Mouse (Mus musculus) cortical plate, adult 2 months (tissue): Measurements from ENCODE around the gene Acad8.

ENCODE experiments used
- CTCF ChIP-seq: fragments of 200-500 bp; IDR thresholded peaks from 2 replicates; pipeline ENCODE4 v1.5.1; 2011; ENCODE audit warnings: mild to moderate bottlenecking, control low read depth, low read length; ENCODE audit not compliant: insufficient read depth; ENCODE audit errors: extremely low read depth
- POLR2A ChIP-seq: fragments of 200-500 bp; IDR thresholded peaks from 2 replicates; pipeline ENCODE4 v1.6.1; 2011; ENCODE audit warnings: mild to moderate bottlenecking, low read length, control low read depth; ENCODE audit not compliant: insufficient read depth; ENCODE audit errors: extremely low read depth

DNA sequence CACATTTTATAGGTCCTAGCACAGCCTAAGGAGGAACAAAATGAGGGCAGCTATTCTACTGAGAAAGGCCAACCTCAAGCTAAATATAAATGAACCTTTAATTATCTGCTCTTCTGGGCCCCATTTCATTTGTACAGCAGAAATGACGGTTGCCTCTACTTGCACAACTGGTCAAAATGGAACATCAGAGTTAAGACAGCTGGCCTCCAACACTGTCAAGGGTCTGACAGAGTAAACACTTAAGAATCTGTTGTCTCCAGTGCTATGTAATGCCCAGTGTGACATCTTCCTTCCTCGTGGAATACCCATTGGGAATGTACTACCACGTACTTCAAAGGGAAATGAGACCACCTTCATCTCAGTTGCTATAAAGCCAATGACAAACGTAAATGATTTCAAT is 12.2 kb upstream of the Acad8 start:
- no peak for TF ChIP-seq CTCF
- no peak for TF ChIP-seq POLR2A
